Mouse (Mus musculus): ENCODE data around the gene Pus7. TPM values are rescaled to one million over a fixed set of nuclear protein-coding genes. Genes with fewer than 3 reads are reported as not detected.

Gene Pus7
- polyA plus RNA-seq, 1 experiment from 2014 or later = 37.2 TPM

DNA sequence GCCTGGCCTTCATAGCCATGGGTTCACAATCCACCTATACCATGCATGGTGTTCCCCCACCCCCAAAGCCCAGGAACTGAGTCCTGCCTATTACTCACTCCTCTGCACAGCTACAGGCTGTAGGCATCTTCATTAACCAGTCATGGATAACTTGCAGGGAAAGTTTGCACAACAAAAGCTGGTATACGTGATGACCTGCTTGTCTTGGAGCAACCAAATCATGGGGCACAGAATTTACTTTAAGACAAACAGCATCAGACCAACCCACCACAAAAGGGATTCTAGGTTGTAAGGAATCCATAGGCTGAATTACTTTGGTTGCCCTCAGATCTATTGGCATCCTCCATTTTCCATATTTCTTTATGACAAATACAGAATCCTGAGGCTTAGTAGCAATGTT is 86.1 kb downstream of the Pus7 start:
- Histone ChIP-seq H3K4me3 (ENCODE audit: low read depth, low read length) (no peak overlapping the region), H3K36me3 (ENCODE audit: insufficient read depth) (peaks cover 14% of the 10 kb centered on the region), H3K4me1 (ENCODE audit: insufficient read depth) (no peaks in the 10 kb centered on the region), H3K27me3 (ENCODE audit: insufficient read depth, low read length) (no peaks in the 10 kb centered on the region), H3K27ac (ENCODE audit: low read depth) (no peak overlapping the region), H3K9ac (no peak overlapping the region), H3K4me2 (no peak overlapping the region), H3K9me3 (ENCODE audit: low read depth, low read length) (peaks cover 31% of the 10 kb centered on the region; the same call in 1 of the 2 replicates)
- 85% methylated on average over 1 of the region's 1 CpGs for WGBS
- TF ChIP-seq CTCF (IDR thresholded peaks at IDR 0.05; ENCODE audit: low read depth) = no peak
- ATAC-seq (ENCODE audit: insufficient read depth) (no peak), DNase-seq (no peak)

Other genes starting within 250 kb of the Pus7 start
- gene Srpk2, start 99.1 kb downstream of the Pus7 start, polyA plus RNA-seq (2014; fragmentation: Nextera tagmentation; extraction: Ambion mirVana) = 49.2 and 50.2 TPM in 2 replicates
- 28.1 and 32.7 TPM in 2 replicates for gene Rint1, start 4.0 kb upstream of the Pus7 start, polyA plus RNA-seq (2014; fragmentation: Nextera tagmentation; extraction: Ambion mirVana)
- 108 and 112 TPM in 2 replicates for gene Tomm7, start 60.5 kb upstream of the Pus7 start, polyA plus RNA-seq (2014; fragmentation: Nextera tagmentation; extraction: Ambion mirVana)
- 23.7 and 24.0 TPM in 2 replicates for gene Fam126a, start 247.0 kb upstream of the Pus7 start, polyA plus RNA-seq (2014; fragmentation: Nextera tagmentation; extraction: Ambion mirVana)